Mouse (Mus musculus) common myeloid progenitor, adult 5-6 weeks (primary cell): ENCODE measurements around the gene U2surp. TPM values are rescaled to one million over a fixed set of nuclear protein-coding genes. Genes with fewer than 3 reads are reported as not detected.
"Not testable (repeated sequence)": the region's sequence is repeated elsewhere in the genome, so short reads cannot be mapped to it uniquely, and the experiment has no call there.

ENCODE experiments used
- ATAC-seq: replicated peaks from 2 replicates; pipeline ENCODE4 v1.8.0; 2016; ENCODE audit warnings: low read depth, mild to moderate bottlenecking, moderate TSS enrichment, inconsistent platforms; ENCODE audit not compliant: poor library complexity, severe bottlenecking
- total RNA-seq: library from RNA; stranded (forward); fragments of 200-1000, 187-1606 nt; gene quantifications from 2 replicates; pipeline ENCODE4 v1.2.3, GENCODE M21; 2017

The U2surp gene
- total RNA-seq, 1 experiment from 2014 or later, result 227 TPM

GRCm38 (mm10) chr9:95540487-95540886 lies 28.7 kb upstream of the U2surp start:
- ATAC-seq, result peak; percentile 98

- ATAC-seq, result no peak
Observed at GRCm38 (mm10) chr9:95539176-95539800, 27.5 kb upstream of the U2surp start.

- ATAC-seq, result peak; percentile 63; the same call in 1 of the 2 replicates
Observed at GRCm38 (mm10) chr9:95533817-95534216, 22.0 kb upstream of the U2surp start.

- ATAC-seq, result no peak
Observed at GRCm38 (mm10) chr9:95531144-95531543, 19.3 kb upstream of the U2surp start.

- peak; percentile 42; the same call in 1 of the 2 replicates for ATAC-seq
Observed at GRCm38 (mm10) chr9:95527676-95528075, 15.9 kb upstream of the U2surp start.

GRCm38 (mm10) chr9:95525961-95526360 lies 14.2 kb upstream of the U2surp start:
- ATAC-seq, result peak; percentile 96

- no peak for ATAC-seq
Observed at GRCm38 (mm10) chr9:95525376-95525775, 13.6 kb upstream of the U2surp start.

- ATAC-seq, result no peak
Observed at GRCm38 (mm10) chr9:95522561-95522960, 10.8 kb upstream of the U2surp start.

GRCm38 (mm10) chr9:95521566-95521965 lies 9.8 kb upstream of the U2surp start:
- no peak for ATAC-seq

- ATAC-seq, result no peak
Observed at GRCm38 (mm10) chr9:95521031-95521430, 9.2 kb upstream of the U2surp start.

- ATAC-seq, result no peak
Observed at GRCm38 (mm10) chr9:95520563-95520962, 8.8 kb upstream of the U2surp start.

- not testable (repeated sequence) for ATAC-seq
Observed at GRCm38 (mm10) chr9:95514361-95514760, 2.6 kb upstream of the U2surp start.

- no peak for ATAC-seq
Observed at GRCm38 (mm10) chr9:95513776-95514175, 2.0 kb upstream of the U2surp start.

- ATAC-seq, result peak; percentile 14; the same call in 1 of the 2 replicates
Observed at GRCm38 (mm10) chr9:95512331-95513030, 685 bp upstream of the U2surp start.

- 0 out of 2 replicates have a peak, but pooled peaks have one; percentile 7 for ATAC-seq
Observed at GRCm38 (mm10) chr9:95510693-95511404, 947 bp downstream of the U2surp start.

- no peak for ATAC-seq
Observed at GRCm38 (mm10) chr9:95505666-95506065, 6.1 kb downstream of the U2surp start.

GRCm38 (mm10) chr9:95499848-95500247 lies 11.9 kb downstream of the U2surp start:
- no peak for ATAC-seq

GRCm38 (mm10) chr9:95495038-95495437 lies 16.8 kb downstream of the U2surp start:
- no peak for ATAC-seq

GRCm38 (mm10) chr9:95493393-95493792 lies 18.4 kb downstream of the U2surp start:
- ATAC-seq, result no peak

- ATAC-seq, result no peak
Observed at GRCm38 (mm10) chr9:95490003-95490402, 21.8 kb downstream of the U2surp start.

- no peak for ATAC-seq
Observed at GRCm38 (mm10) chr9:95488861-95489260, 22.9 kb downstream of the U2surp start.
